Mouse (Mus musculus) embryonic fibroblast, embryonic 13.5 days (primary cell): ENCODE measurements around the gene Gm21190.

Experiments used
- CTCF ChIP-seq: IDR thresholded peaks from 2 replicates; pipeline ENCODE4 v1.5.1; 2011; ENCODE audit warnings: mild to moderate bottlenecking, control low read depth, low read length, moderate library complexity, borderline replicate concordance; ENCODE audit not compliant: insufficient read depth
- POLR2A ChIP-seq: IDR thresholded peaks from 2 replicates; pipeline ENCODE4 v1.6.1; 2011; ENCODE audit warnings: low read depth, mild to moderate bottlenecking, control low read depth, low read length, moderate library complexity

DNA sequence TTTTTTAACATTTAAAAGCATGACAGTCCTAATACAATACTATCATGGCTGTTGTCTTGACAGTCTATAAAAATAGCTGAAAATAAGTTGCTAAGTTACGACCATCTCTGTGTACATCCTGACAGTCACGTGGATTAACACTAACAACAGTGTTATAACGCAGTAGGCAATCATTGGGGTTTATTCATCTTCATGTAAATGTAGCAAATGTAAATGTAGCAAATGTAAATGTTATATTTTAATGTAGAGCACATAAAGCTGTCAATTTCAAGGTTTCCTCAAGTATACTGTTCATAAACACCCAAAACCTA, 21.8 kb downstream of the Gm21190 start:
- TF ChIP-seq CTCF (no peak), POLR2A (no peak)
